ENCODE assay signal across 8 mouse cellular contexts in genomic region chr2:132113962-132114759, GRCm38 (mm10). TPM values are rescaled to one million over a fixed set of nuclear protein-coding genes. Genes with fewer than 3 reads are reported as not detected.
DNase-seq lines count a peak whose midpoint lies in the region; ATAC-seq and TF ChIP-seq lines count a peak whose summit lies in the region.

No protein-coding gene starts in this region.

- no peak for TF ChIP-seq EP300 in heart, adult 2 months (IDR thresholded peaks at IDR 0.05; ENCODE audit: insufficient read depth, low read depth, low read length)

- H3K4me1 ChIP-seq in heart, adult 2 months (ENCODE audit: control insufficient read depth, insufficient read depth, low read length) = peaks cover 20% of the 10 kb centered on the region
- H3K4me1 ChIP-seq in kidney, embryonic 15.5 days = peaks cover 21% of the 10 kb centered on the region

- TF ChIP-seq POLR2A in heart, adult 2 months (IDR thresholded peaks at IDR 0.05; ENCODE audit: insufficient read depth, low read depth, low read length) = no peak

- intact Hi-C loops in heart, adult 2 months (cut with DNase I) = loop anchor here (2.0 kb wide), 1 partner anchor 49 kb away; no protein-coding TSS in a partner anchor
- intact Hi-C loops in heart, postnatal 14 days (cut with DNase I) = loop anchor here (2.0 kb wide), 2 partner anchors 51 to 293 kb away; no protein-coding TSS in a partner anchor

- H3K9me3 ChIP-seq in kidney, embryonic 15.5 days (replicated peaks) = no peaks in the 10 kb centered on the region

- no peaks in the 10 kb centered on the region for H3K36me3 ChIP-seq in heart, adult 2 months (ENCODE audit: control insufficient read depth, insufficient read depth, low read length)
- no peaks in the 10 kb centered on the region for H3K36me3 ChIP-seq in kidney, embryonic 15.5 days

- WGBS in heart, adult 2 months = 45% methylated on average over 11 of the region's 11 CpGs
- WGBS in kidney, embryonic 15.5 days = 47% methylated on average over 11 of the region's 11 CpGs

- H3K4me2 ChIP-seq in kidney, embryonic 15.5 days = peak overlapping the region; percentile 9; the same call in 1 of the 2 replicates

- no peak for DNase-seq in heart, adult 2 months
- no peak for DNase-seq in heart, postnatal 14 days
- DNase-seq in 3T3-L1 (ENCODE audit: low read depth, low spot score) = peak; percentile 73
- peak; percentile 60 for DNase-seq in R1 (ENCODE audit: low read depth, low spot score)
- no peak for DNase-seq in adrenal gland, postnatal 14 days
- DNase-seq in cerebellum, adult 11-12 months = no peak
- no peak for DNase-seq in thymus, postnatal 36 days

- no peak overlapping the region; the same call in 1 of the 2 replicates for H3K9ac ChIP-seq in heart, adult 2 months (ENCODE audit: low read depth, low read length)
- no peak overlapping the region for H3K9ac ChIP-seq in kidney, embryonic 15.5 days

- no peak for ATAC-seq in kidney, embryonic 15.5 days (replicated peaks; ENCODE audit: low FRiP score)

- H3K4me3 ChIP-seq in heart, adult 2 months = no peak overlapping the region
- no peak overlapping the region for H3K4me3 ChIP-seq in kidney, embryonic 15.5 days (replicated peaks)

- peak; percentile 83 for TF ChIP-seq CTCF in heart, adult 2 months (IDR thresholded peaks at IDR 0.05)

- H3K79me2 ChIP-seq in heart, adult 2 months (replicated peaks; ENCODE audit: control insufficient read depth, insufficient read depth, low read length) = peaks cover 5% of the 10 kb centered on the region

- H3K27me3 ChIP-seq in heart, adult 2 months (ENCODE audit: control insufficient read depth, insufficient read depth, low read length) = no peaks in the 10 kb centered on the region
- H3K27me3 ChIP-seq in kidney, embryonic 15.5 days = no peaks in the 10 kb centered on the region

- peak overlapping the region; percentile 51 for H3K27ac ChIP-seq in heart, adult 2 months
- peak overlapping the region; percentile 62 for H3K27ac ChIP-seq in kidney, embryonic 15.5 days

RNA-seq across cellular contexts. Expression of gene Slc23a2, which starts 30.7 kb away (rescaled TPM):
- total RNA-seq in heart, adult 2 months (2021) = 10 to 100 TPM; 11.8 to 15.6 TPM
- polyA plus RNA-seq in heart, adult 2 months (2012; rRNA removed) = 11.2 and 19.3 TPM in 2 replicates
- 10 to 100 TPM; 15.4 to 16.0 TPM for total RNA-seq in heart, postnatal 14 days (2021)
- polyA plus RNA-seq in kidney, embryonic 15.5 days (2015; fragmentation: Nextera tagmentation; extraction: Ambion mirVana) = 12.9 and 14.5 TPM in 2 replicates
- total RNA-seq in adrenal gland, postnatal 14 days (2021) = 82.8 and 109 TPM in 2 replicates

Comparison
In these comparisons a context has a peak if more than half of its experiments do, and no peak if none do; other contexts are left out.
1. DNase-seq: peak in 3T3-L1 (single experiment) and R1 (single experiment); none in heart, adult 2 months (0 of 2), heart, postnatal 14 days (0 of 2), adrenal gland, postnatal 14 days (single experiment), cerebellum, adult 11-12 months (single experiment) and thymus, postnatal 36 days (0 of 2).